Mouse (Mus musculus) embryonic facial prominence, embryonic 15.5 days (tissue): ENCODE results near the gene Sptbn4. TPM values are rescaled to one million over a fixed set of nuclear protein-coding genes. Genes with fewer than 3 reads are reported as not detected.

Experiments
- ATAC-seq: fragments of 200-750 bp; cut with Nextera tagmentation; 2 replicates; pipeline ENCODE4 v1.8.0; 2017; ENCODE audit warnings: low read depth, moderate TSS enrichment; ENCODE audit not compliant: insufficient number of reproducible peaks, low FRiP score, low TSS enrichment
- H3K27ac ChIP-seq: fragments of 300-500 bp; sonication (generic); replicated peaks from 2 replicates; pipeline ENCODE4 v1.5.1; 2015; ENCODE audit warnings: mild to moderate bottlenecking, inconsistent platforms
- H3K27me3 ChIP-seq: fragments of 300-500 bp; sonication (generic); 2 replicates; pipeline ENCODE4 v1.6.1; 2015; ENCODE audit warnings: inconsistent platforms
- H3K36me3 ChIP-seq: fragments of 300-500 bp; sonication (generic); 2 replicates; pipeline ENCODE4 v1.6.1; 2015; ENCODE audit warnings: mild to moderate bottlenecking, inconsistent platforms
- H3K4me1 ChIP-seq: fragments of 300-500 bp; sonication (generic); 2 replicates; pipeline ENCODE4 v1.6.1; 2015; ENCODE audit warnings: inconsistent platforms
- H3K4me2 ChIP-seq: fragments of 300-500 bp; sonication (generic); replicated peaks from 2 replicates; pipeline ENCODE4 v1.6.1; 2015; ENCODE audit warnings: mild to moderate bottlenecking, inconsistent platforms
- H3K4me3 ChIP-seq: fragments of 300-500 bp; sonication (generic); replicated peaks from 2 replicates; pipeline ENCODE4 v1.5.1; 2015; ENCODE audit warnings: mild to moderate bottlenecking, inconsistent platforms
- H3K9ac ChIP-seq: fragments of 300-500 bp; sonication (generic); 2 replicates; pipeline ENCODE4 v1.6.1; 2015; ENCODE audit warnings: inconsistent platforms
- H3K9me3 ChIP-seq: fragments of 300-500 bp; sonication (generic); replicated peaks from 2 replicates; pipeline ENCODE4 v1.6.1; 2016; ENCODE audit warnings: inconsistent platforms
- WGBS: fragments of 180-500 bp; shearing (Covaris S2); methylation state at CpG from one replicate; pipeline ENCODE4 v1.1.7; 2015; 5-methylcytosine and 5-hydroxymethylcytosine counted together
- polyA plus RNA-seq: library from polyadenylated mRNA; unstranded; fragments of >200 nt; fragmentation: Nextera tagmentation; extraction: Ambion mirVana; gene quantifications from 2 replicates; pipeline ENCODE4 v1.2.1, GENCODE M21; 2015

Gene Sptbn4
- polyA plus RNA-seq, 1 experiment from 2014 or later, result 0.85 TPM

DNA sequence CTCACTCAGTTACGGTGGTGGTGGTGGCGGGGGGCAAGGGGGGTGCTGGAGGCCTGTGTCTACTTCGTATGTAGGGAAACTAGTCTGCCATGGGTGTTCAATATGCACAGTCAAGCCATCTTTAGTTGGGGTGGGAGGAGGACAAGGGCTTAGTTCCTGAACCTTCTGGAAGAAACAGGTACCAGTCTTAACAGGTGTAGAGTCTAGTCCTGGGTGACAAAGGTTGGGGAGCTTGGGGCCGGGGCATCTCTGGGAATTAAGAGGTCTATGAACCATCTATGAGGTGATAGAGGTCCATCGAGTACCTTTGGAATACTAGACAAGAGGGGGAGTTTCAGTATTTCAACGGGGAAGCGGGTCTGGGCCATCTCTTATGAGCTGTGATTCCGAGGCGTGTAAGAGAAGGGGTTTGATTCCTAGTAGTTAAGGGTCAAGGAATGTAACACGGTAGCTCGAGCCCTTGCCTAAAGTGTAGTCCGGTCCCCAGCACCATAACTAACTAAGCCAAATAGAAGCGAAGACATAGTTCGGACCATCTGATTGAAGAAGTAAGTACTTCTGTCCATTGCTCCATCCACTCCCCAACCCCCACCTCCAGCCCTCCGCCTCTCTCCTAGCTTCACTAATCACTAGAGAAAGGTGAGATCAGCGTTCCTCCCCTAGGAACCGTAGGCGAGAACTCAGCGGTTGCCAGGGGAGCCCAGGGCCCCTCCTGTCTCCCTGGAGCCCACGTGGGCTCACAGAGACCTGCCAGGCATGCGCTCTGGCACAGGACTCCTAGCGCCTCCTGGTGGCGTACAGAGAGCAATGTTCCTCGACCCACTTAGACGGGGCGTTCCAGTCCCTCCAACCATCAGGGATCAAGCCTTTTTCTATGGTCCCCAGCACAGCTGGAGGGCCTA lies 50.2 kb downstream of the Sptbn4 start:
- H3K9me3 ChIP-seq, result no peaks in the 10 kb centered on the region

DNA sequence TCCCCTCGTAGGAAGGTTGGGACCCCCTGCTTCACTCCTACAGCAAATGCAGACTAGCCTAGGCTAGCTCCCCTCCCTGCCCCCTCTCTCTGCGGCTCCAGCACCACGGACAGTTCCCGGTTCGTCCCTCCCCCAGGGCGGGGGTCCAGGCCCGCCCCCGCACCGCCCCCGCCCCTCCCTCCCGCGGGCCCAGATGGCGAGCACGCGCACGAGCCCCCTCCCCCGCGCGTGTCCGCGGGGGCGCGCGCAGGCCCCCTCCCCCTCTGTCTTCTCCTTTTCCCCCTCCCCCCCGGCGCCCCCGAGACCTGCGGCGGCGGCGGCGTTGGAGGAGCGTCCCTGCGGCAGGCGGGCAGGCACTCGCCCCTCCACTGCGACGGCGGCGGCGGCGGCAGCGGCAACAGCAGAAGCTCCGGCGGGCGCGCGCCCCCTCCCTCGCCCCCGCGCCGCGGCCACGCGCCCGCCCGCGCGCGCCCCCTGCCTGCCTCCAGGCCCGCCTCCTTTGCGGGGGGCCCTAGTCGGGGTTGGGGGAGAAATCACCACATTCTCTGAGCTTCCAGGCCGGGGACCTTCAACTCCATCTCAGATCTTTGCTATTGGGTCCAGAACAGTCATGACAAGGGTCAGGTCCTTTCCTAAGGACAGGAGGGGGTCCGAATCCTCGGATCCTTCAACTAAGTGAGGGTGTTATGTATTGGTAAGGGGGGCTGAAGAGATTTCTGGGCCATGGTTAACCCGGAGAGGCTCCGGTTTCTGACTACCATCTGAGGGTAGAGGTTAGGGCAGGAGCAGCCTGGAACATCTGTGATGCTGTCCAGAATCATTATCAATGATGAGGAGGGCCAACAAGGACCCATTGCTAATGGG lies 51.1 kb downstream of the Sptbn4 start:
- no peaks in the 10 kb centered on the region for H3K36me3 ChIP-seq
- peak overlapping the region; percentile 79 for H3K4me2 ChIP-seq
- peak overlapping the region; percentile 52 for H3K4me3 ChIP-seq
- peak; percentile 26; the same call in 1 of the 2 replicates for ATAC-seq
- peaks cover 77% of the 10 kb centered on the region for H3K27me3 ChIP-seq
- H3K4me1 ChIP-seq, result peaks cover 18% of the 10 kb centered on the region
- no peak overlapping the region for H3K9ac ChIP-seq
- WGBS, result 2% methylated on average over 25 of the region's 68 CpGs
- no peak overlapping the region for H3K27ac ChIP-seq
- no peaks in the 10 kb centered on the region for H3K9me3 ChIP-seq

More for the DNA sequence above, 50.2 kb downstream of the Sptbn4 start:
- ATAC-seq, result no peak
- 16% methylated on average over 26 of the region's 26 CpGs for WGBS
- H3K36me3 ChIP-seq, result no peaks in the 10 kb centered on the region
- peaks cover 81% of the 10 kb centered on the region for H3K27me3 ChIP-seq
- H3K9ac ChIP-seq, result no peak overlapping the region
- H3K4me2 ChIP-seq, result peak overlapping the region; percentile 79; the same call in 1 of the 2 replicates
- H3K4me1 ChIP-seq, result peaks cover 18% of the 10 kb centered on the region
- H3K4me3 ChIP-seq, result 0 out of 2 replicates have a peak overlapping the region, but pooled peaks have one; percentile 8
- no peak overlapping the region for H3K27ac ChIP-seq

- H3K9ac ChIP-seq, result no peak overlapping the region
- H3K27me3 ChIP-seq, result peaks cover 77% of the 10 kb centered on the region
- peaks cover 18% of the 10 kb centered on the region for H3K4me1 ChIP-seq
- H3K27ac ChIP-seq, result no peak overlapping the region
- H3K4me3 ChIP-seq, result peak overlapping the region; percentile 52
- H3K9me3 ChIP-seq, result no peaks in the 10 kb centered on the region
- no peaks in the 10 kb centered on the region for H3K36me3 ChIP-seq
- ATAC-seq, result no peak
- 3% methylated on average over 22 of the region's 22 CpGs for WGBS
- H3K4me2 ChIP-seq, result peak overlapping the region; percentile 79
Measured at GRCm38 (mm10) chr7:27395521-27396183, 51.8 kb downstream of the Sptbn4 start.

GRCm38 (mm10) chr7:27391416-27391815 lies 56.1 kb downstream of the Sptbn4 start:
- Histone ChIP-seq H3K4me3 (no peak overlapping the region), H3K9ac (no peak overlapping the region), H3K4me2 (no peak overlapping the region), H3K27me3 (peaks cover 52% of the 10 kb centered on the region), H3K9me3 (no peaks in the 10 kb centered on the region), H3K36me3 (no peaks in the 10 kb centered on the region), H3K4me1 (peaks cover 4% of the 10 kb centered on the region), H3K27ac (no peak overlapping the region)
- ATAC-seq, result no peak
- 37% methylated on average over 16 of the region's 16 CpGs for WGBS

GRCm38 (mm10) chr7:27389213-27389612 lies 58.3 kb downstream of the Sptbn4 start:
- Histone ChIP-seq H3K9me3 (no peaks in the 10 kb centered on the region), H3K4me3 (no peak overlapping the region), H3K27me3 (peaks cover 30% of the 10 kb centered on the region), H3K4me1 (peaks cover 4% of the 10 kb centered on the region; the same call in 1 of the 2 replicates), H3K27ac (no peak overlapping the region), H3K4me2 (no peak overlapping the region), H3K36me3 (no peaks in the 10 kb centered on the region), H3K9ac (no peak overlapping the region)
- ATAC-seq, result no peak
- WGBS, result 64% methylated on average over 6 of the region's 6 CpGs

- H3K27me3 ChIP-seq, result no peaks in the 10 kb centered on the region; the same call in 1 of the 2 replicates
- no peaks in the 10 kb centered on the region for H3K36me3 ChIP-seq
- 16% methylated on average over 4 of the region's 4 CpGs for WGBS
- peaks cover 4% of the 10 kb centered on the region; the same call in 1 of the 2 replicates for H3K4me1 ChIP-seq
- no peak overlapping the region for H3K9ac ChIP-seq
- no peaks in the 10 kb centered on the region for H3K9me3 ChIP-seq
- no peak overlapping the region for H3K4me2 ChIP-seq
- no peak overlapping the region for H3K27ac ChIP-seq
- no peak; the same call in 1 of the 2 replicates for ATAC-seq
- H3K4me3 ChIP-seq, result no peak overlapping the region
Measured at GRCm38 (mm10) chr7:27384731-27385130, 62.8 kb downstream of the Sptbn4 start.

- ATAC-seq, result no peak
- Histone ChIP-seq H3K9ac (no peak overlapping the region), H3K27ac (no peak overlapping the region), H3K27me3 (no peaks in the 10 kb centered on the region; the same call in 1 of the 2 replicates), H3K4me2 (no peak overlapping the region), H3K9me3 (no peaks in the 10 kb centered on the region), H3K4me1 (peaks cover 10% of the 10 kb centered on the region; the same call in 1 of the 2 replicates), H3K4me3 (no peak overlapping the region), H3K36me3 (no peaks in the 10 kb centered on the region)
- 74% methylated on average over 5 of the region's 5 CpGs for WGBS
Measured at GRCm38 (mm10) chr7:27384134-27384533, 63.4 kb downstream of the Sptbn4 start.

DNA sequence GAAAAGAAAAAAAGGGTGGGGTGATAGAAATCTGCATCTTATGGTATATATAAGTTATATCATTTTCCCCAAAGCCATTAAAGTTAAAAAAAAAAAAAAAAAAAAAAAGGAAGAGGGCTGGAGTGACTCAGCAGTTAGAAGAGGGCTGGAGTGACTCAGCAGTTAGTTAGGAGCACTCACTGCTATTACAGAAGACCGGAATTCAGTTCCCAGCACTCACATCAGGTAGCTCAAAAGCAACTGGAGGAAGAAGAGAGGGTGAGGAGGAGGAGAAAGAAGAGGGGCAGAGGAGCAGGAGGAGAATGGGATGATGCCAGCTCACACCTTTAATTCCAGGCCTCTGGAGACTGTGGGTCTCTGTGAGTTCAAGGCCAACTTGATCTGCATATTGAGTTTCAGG lies 64.3 kb downstream of the Sptbn4 start:
- no peak overlapping the region for H3K9ac ChIP-seq
- no peak for ATAC-seq
- no peaks in the 10 kb centered on the region for H3K36me3 ChIP-seq
- WGBS, result 76% methylated on average over 1 of the region's 1 CpGs
- H3K4me2 ChIP-seq, result no peak overlapping the region
- no peaks in the 10 kb centered on the region; the same call in 1 of the 2 replicates for H3K27me3 ChIP-seq
- no peak overlapping the region for H3K4me3 ChIP-seq
- no peaks in the 10 kb centered on the region for H3K9me3 ChIP-seq
- H3K4me1 ChIP-seq, result peaks cover 12% of the 10 kb centered on the region; the same call in 1 of the 2 replicates
- H3K27ac ChIP-seq, result no peak overlapping the region

DNA sequence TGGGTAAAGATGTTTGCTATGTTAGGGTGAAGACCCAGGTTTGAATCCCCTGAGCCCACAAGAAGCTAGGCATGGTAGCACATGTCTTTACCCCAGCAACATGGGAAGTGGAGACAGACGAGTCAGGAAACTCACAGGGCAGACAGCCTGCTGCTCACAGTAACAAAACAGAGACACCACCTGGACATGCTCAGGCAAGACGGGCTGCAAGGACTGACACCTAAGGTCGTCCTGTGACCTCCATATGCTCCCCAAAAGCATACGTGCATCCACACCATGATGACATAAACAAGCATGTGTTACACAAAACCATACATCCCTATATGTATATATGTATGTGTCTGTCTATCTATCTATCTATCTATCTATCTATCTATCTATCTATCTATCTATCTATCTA lies 65.9 kb downstream of the Sptbn4 start:
- Histone ChIP-seq H3K27ac (no peak overlapping the region), H3K27me3 (peaks cover 14% of the 10 kb centered on the region), H3K4me3 (no peak overlapping the region), H3K4me1 (peaks cover 12% of the 10 kb centered on the region; the same call in 1 of the 2 replicates), H3K36me3 (no peaks in the 10 kb centered on the region), H3K9ac (no peak overlapping the region), H3K4me2 (no peak overlapping the region), H3K9me3 (no peaks in the 10 kb centered on the region)
- no peak for ATAC-seq
- 57% methylated on average over 4 of the region's 4 CpGs for WGBS

DNA sequence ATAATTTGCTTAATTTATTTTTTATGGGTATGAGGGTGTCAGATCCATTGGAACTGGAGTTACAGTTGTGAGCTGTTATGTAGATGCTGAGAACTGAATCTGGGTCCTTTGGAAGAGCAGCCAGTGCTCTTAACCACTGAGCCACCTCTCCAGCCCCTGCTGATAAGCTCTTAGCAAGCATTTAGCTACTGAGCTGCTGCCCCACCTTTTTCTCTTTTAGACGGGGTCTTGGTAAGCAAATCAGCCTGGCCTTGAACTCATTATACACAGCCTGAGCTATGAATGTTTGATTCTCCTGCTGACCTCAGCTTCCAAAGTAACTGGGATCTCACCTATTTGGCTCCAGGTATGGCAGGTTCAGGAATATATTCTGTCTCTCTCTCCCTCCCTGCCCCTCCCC lies 66.5 kb downstream of the Sptbn4 start:
- Histone ChIP-seq H3K4me1 (peaks cover 12% of the 10 kb centered on the region; the same call in 1 of the 2 replicates), H3K27ac (no peak overlapping the region), H3K4me3 (no peak overlapping the region), H3K4me2 (no peak overlapping the region), H3K9ac (no peak overlapping the region), H3K9me3 (no peaks in the 10 kb centered on the region), H3K36me3 (no peaks in the 10 kb centered on the region), H3K27me3 (peaks cover 16% of the 10 kb centered on the region)
- WGBS, result 23% methylated on average over 1 of the region's 1 CpGs
- no peak for ATAC-seq
